Mouse (Mus musculus): ENCODE measurements around the gene Foxo3.

Gene Foxo3

DNA sequence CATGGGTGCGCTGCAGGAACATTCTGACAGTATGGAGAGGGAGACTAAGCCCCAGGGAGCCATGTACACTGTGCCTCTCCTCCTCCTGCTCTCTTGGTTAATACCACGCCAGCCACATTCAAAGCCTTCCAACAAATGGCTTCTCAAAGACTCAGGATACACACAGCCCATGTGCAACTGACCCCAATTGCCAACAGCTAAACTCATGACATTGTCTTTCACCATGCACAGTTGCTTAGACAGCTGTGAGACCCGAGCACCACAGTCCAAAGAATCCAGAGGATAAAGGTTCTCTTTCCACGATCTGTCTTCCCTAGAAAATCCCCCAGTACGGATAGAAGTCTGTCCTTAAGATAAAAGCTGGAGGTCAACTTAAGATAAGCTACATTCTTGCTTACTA, 27.9 kb downstream of the Foxo3 start:
- no peak for DNase-seq

DNA sequence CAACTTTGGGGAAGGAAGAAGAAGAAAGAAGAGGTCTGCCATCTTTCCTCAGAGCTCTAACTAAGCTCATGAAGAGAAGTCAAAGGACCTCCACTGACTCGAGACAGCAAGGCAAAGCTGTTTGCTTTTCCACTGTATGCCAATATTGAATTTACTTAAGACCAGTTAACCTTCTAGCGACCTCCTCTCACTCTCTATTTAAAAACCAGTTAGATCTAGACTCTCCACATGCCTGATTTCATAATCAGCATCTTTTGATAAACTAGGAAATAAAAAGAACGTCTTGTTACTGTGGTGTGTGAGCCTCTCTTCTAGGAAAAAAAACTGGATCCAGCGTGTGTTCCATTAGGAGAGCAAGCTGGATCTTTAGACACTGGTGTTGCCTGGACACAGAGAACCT, 28.4 kb downstream of the Foxo3 start:
- no peak for DNase-seq

DNA sequence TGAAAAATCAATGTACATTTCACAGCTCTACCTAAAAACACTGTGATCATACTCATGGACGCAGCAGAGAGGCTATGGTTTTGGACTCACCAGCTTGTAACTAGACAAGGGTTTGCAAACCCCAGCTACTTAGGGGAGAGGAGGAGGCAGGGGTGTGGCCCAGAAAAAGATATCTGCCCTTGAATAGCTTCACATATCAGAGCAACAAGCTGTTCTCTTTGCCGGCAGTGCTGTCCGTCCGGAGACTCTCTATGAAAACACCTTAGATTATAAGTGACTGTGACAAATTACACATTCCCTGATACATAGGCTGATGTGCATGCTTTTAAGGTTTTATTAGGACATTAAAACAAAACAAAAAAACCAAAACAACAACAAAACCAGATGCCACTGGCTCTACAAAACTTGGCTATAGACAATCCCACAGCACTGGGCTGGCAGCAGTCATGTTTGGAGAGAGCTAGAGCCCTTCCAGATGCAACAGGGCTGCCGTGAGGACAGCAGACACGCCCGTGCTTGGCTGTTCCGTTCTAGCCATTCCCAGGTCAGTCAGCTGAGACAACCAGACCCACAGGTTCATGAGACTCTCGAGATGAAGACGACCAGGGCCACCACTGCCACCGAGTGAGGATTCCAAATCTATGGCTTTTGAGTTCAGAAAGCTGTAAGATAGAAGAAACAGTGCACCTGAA, 29.3 kb downstream of the Foxo3 start:
- DNase-seq, result no peak

DNA sequence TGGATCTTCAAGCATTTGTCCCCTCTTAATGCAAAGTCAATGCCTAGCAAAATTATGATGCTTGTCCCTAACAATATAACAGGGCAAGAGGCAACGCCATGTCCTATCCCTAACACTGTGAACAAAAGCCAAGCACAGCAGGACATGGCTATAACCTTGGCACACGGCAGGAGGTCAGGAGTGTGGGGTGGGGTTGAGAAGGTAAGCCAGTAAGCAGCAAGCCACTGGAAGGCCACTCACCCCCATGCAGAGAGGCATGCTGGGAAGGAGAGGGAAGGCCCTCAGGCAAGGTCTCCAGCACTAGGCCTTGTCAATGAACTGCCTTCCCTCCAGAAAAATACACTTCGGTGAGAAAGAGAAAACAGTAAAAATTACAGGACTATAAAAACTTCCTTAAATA, 30.1 kb downstream of the Foxo3 start:
- DNase-seq, result peak in 1 of 2 experiments; percentile 56

DNA sequence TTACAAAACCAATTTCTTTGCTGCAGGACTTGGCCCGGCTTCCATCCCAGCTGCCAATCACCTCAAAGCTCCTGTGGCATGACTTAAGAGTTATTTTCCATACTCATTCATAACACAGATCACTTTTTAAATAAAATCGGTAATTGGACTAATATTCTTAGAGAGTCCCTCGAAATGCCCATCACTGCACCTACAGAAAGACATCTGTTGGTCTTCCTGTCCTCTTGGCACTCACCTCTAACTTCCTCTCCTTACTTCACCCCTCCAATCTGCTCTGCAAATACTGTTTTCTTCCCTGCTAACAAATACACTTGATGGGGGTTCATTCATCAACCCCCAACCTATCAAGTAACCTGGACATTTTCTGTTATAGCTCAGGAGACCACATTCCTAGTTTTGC, 30.9 kb downstream of the Foxo3 start:
- no peak for DNase-seq

DNA sequence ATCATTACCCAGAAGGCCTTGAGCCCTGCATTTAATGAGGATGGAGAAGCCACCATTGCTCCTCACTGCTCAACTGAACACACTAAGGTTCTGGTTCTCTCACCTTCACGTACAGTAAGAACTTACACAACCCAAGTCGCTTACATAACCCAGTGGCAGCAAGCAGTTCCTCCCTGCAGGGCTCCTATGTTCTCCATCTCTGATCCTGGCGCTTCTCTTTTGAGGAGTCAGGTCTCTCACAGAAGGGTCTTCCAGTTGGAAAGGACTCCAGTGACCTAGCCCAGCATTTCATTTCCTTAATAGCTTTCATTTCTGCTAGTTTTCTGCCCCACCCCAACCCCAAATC, 31.3 kb downstream of the Foxo3 start:
- peak in 1 of 2 experiments; percentile 52 for DNase-seq

DNA sequence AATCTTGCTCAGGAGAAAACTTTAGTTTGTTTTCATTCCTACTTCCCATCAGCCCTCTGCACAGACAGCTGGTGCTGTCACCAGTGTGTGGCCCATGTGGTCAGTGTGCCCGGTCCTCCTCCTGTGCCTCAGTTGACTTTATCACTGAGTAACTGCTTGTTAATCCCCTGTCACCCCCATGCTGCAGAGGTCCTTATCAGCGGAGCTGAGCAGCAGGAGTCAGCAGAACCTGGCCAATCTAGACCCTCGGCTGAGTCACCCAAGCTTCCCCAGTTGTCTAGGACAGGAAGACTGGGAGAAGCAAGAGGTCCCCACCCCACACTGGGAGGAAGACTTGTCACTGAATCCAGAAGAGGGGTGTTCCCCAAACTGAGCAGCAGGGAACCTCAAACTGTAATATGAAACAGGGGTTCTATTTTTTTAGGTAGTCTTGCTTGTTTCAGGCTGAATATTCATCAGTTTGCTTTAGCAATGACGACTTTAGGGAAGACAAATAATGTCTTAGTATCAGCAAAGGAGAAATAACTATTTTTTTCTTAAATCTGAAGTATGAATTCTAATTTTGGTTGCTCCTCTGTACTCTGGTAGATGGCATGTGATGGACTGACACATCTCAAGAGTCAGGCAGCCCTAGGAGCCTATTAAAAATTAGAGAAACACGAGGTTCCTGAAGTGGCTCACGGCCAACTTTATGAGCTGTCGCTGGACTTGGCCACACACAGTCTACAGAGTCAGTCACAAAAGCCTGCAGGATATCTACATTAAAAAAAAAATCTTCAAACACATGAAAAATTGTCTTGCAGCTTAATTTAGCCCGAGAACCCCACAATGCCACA, 31.9 kb downstream of the Foxo3 start:
- peak; percentile 58 to 77 for DNase-seq

DNA sequence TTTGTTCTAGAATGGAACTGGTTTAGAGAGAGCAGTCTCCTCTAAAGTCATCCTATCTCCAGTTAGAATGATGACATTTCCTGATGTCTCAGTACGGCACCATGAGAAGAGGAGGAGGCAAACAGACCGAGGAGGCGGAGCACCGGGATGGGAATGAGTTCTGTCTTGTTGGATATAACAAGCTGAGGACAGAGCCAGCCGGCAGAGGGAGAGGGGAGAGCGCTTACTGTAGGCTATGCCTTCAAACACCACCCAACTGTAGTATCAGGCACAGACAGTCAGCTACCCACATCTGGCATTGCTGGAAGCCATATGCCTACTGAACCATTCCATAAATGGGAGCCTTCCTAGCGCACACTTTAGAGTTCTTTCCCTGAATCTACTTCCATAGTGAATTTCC, 32.6 kb downstream of the Foxo3 start:
- DNase-seq, result no peak

DNA sequence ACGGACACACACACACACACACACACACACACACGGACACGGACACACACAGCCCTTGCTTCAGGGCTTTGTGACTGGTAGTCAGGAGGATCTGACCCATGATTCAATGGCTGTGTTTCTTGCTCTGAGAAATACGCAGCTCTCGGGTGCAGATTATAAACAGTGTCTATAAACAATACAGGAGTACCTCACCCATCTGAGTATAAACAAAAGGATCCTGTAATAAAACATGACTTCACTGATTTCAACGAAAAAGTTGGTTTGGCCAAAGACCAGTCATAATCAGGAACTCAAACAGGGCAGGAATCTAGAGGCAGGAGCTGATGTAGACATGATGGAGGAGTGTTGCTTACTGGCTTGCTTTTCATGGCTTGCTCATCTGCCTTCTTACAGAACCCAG, 34.1 kb downstream of the Foxo3 start:
- DNase-seq, result no peak

DNA sequence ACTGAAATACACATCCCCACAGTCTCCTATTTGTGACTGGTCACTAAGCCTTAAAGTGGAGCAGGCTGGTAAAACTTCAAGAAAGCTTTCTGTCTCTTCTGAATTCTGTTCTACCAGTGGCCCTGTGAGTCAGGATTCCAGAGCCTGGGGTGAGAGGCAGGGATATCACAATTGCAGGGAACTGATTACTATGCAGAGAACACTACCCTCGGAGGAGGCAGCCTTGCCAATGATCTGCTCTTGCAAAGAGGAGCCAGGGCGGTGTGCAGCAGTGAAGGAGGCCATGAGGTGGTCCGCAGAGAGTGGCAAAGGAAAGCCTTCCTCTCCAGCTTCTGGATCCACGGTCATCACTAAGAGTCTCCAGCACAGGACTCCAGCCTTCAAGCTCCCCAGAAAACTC, 34.8 kb downstream of the Foxo3 start:
- no peak for DNase-seq

DNA sequence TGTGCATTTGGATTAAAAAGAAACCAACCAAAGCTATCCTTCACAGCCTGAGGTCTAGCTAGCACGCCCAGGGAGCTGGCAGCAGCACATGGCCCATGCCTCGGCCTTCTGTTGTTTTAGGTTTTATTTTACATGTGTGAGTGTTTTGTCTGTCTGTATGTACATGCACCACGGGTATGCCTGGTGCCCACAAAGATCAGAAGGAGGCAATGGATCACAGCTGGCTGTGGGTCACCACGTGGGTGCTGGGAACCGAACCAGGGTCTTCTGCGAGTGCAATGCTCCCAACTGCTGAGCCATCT, 36.8 kb downstream of the Foxo3 start:
- peak; percentile 68 to 69 for DNase-seq

DNA sequence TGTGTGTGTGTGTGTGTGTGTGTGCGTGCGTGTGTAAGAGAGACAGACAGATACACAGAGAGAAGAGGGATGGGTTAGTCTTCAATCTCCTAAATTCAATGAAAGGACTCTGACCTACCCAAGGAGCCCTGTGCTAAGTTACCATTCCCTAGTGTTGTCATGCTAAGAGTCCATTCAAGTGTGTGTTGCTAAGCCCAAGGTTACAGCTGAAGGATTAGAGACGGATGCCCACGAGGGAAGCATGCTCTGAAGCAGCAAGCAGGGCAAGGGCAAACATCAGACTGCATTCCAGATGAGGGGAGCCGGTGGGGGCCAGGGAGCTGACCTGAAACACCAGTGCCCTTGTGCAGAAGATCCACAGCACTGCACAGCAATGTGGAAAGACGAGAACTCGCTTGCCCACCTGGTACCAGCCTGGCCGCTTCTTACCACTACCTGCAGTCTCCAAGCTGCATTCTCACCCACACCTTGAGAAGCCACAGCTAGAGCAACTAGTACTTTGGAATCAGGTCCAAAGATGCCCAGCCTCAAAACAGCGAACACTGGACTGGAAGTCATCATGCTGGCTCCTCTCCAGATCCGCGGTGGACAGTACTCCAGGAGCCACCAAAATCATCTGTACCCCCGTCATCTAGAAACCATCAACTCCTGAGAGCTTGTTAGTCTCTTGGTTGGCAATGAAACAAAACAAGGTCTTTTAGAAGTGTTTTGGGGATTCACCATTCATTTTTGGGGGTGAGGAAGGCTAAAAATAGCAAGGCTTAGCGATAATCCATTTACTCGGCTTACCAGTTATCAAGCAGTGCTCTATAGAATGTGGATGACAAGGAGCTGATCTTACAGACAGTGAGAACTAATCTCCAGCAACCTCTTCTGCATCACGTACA, 37.4 kb downstream of the Foxo3 start:
- DNase-seq, result peak; percentile 71 to 82

DNA sequence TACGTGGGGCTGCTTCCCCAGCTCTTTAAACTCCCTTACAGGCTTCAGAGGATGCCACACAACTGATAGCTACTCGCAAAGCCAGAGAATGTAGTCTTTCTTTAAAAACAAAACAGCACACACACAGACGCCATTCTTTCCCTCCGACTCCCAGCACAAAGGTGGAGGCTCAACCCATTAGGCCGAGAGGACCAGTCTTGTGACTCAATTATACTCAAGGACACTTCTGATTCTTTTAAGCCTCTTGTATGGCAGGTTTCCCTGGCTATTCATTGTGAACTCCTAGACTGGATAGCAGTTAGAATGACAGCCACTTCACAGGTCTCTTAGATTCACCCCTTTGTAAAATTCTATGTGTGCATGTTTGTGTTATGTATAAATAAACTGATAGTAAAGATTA, 38.3 kb downstream of the Foxo3 start:
- DNase-seq, result no peak

DNA sequence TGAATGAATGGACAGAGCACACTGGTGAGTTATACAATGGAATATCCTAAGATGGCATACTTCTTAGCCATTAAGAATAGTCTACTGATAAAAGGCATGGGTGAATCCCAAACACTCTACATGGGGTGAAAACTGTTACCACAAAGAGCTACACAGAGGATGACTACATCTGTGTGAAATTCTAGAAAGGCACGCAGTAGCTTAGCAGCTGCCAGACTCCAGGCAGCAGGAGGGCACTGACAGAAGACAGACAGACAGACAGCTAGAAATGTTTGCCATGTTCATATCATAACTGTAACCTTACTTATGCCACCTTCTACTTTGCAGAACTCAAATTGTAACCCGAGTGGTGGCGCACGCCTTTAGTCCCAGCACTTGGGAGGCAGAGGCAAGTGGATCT, 39.0 kb downstream of the Foxo3 start:
- DNase-seq, result no peak

DNA sequence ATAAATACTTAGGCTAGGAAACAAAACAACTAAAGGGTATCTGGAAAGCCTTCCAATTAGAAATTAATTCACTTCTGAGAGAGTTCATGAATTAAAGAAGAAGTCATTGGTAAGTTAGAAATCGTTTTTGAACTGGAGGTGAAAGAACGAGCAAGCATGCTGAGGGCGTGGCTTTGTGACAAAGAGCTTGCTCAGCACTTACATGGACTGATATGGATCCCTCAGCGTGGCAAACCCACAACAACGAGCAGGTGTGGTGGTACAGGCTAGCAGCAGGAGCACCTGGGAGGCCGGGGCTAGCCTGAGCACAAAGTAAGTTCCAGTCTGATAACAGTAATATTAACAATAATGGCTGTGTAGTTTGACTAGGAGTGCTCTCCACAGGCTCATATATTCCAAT, 41.2 kb downstream of the Foxo3 start:
- DNase-seq, result no peak

DNA sequence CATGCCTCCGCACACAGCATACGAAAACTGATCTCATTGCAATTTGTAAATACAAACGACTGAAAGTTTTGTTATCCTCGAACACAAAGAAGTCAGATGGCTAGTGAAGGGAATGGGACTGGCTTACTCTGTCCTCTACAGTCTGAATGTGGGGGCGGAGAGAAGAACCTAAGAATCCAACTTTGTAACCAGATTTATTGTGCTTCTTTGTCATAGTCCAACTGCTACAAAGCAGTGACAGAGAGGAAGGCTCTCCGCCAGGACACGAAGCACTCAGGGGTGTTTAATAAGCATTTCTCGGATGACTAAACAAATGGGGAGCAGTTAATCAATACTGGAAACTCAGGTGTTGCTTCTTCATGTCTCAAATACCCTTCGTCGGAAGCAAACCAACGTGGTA, 43.6 kb downstream of the Foxo3 start:
- DNase-seq, result no peak

DNA sequence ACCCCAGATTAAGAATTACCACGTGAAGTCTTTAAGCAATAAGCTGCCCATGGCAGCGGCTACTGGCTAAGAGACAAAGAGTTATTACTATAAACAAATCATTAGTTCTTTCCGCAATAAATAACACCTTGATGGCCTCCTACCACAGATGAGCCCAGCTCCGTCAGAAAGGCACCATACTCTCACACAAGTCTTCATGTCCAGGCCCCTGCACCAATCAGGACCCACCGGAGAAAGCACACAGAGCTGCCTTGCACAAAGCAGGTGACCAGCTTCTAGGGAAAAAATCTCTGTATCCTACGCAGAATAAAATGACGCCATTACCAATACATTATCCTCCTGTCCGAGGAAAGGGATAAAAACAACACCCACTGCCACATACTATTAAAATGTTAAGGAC, 44.7 kb downstream of the Foxo3 start:
- no peak for DNase-seq

DNA sequence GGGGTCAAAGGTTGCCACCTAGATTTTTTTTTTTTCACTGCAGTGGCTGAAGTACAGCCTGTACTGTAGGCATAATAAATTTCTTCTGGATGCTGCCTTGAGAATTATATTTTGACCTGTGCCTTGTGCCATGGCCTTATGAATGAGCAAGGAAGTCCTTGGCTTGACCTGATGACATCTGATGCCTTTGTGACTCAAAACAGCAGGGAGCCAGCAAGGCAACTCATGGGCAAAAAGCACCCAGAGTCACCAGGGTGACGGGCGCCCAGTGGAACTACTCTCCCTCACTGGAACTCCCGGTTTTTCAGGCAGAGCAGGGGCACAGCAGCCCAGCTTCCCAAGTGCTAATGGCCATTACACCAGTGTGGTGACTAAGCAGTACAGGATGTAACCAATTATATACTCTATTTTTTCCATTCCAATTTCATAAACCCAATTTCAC, 45.4 kb downstream of the Foxo3 start:
- DNase-seq, result no peak

DNA sequence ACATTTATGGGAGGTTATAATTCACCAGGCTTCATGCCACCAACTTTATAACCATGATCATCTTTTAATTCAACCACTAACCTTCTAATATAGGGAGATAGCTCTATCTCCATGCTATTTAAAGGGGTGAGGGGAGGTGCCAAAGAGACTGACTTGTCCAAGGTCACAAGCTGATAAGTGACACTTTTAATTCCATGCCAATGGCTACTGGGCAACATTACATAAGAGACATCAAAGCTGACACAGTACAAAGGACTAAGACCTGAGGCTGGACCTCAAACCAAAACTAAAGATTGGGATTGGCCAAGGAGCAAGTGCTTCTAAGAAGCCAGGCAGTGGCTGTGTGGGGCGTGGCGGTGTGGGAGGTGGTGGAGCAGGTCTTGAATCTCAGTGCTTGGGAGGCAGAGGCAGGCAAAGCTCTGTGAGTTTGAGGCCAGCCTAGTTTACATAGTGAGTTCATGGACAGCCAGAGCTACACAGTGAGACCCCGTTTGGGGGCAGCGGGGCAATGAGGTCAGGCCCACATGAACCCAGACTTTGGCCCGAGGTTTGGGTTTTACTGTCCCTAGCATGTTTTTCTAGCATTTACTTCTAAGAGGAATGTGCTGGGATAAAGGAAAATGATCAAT, 46.0 kb downstream of the Foxo3 start:
- no peak for DNase-seq

DNA sequence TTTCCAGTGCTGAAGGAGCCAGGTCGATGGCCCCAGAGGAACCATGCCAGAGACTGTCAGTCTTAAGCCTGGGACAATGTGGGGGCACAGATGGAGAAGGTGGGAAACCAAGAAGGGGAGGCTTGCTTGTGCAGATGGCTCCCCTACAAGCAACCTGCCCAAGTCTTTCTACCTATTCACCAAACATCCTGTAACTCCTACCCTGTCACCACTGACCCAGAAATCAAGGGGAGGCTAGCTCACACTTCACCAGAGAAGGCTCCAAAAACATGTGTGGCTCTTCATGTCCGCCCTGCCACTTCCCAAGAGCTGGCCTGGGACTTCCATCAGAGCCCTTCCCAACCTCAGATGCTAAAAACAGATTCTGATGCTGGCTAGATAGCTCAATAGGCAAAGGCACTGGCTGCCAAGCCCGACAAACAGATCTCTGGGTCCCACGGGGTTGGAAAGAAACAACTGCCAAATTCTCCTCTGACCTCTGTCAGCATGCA, 48.8 kb downstream of the Foxo3 start:
- DNase-seq, result peak; percentile 68 to 75

DNA sequence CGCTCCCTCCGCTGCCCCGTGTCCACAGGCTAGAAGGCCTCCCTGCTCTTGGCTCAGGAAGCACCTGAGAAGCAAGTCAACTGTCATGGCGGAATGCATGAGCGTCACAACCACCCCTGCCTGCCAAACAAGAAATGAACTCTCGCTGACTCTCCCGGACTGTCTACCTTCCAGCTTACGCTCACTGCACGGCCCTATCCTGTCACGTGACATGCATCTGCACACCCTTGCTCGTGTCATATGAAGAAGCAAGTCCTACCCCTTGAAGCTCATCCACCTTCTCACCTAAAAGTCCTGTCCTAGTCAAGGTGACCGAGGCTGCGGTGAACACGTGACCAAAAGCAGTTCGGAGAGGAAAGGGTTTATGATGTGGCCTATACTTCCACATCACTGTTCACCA, 50.4 kb downstream of the Foxo3 start:
- no peak for DNase-seq

DNA sequence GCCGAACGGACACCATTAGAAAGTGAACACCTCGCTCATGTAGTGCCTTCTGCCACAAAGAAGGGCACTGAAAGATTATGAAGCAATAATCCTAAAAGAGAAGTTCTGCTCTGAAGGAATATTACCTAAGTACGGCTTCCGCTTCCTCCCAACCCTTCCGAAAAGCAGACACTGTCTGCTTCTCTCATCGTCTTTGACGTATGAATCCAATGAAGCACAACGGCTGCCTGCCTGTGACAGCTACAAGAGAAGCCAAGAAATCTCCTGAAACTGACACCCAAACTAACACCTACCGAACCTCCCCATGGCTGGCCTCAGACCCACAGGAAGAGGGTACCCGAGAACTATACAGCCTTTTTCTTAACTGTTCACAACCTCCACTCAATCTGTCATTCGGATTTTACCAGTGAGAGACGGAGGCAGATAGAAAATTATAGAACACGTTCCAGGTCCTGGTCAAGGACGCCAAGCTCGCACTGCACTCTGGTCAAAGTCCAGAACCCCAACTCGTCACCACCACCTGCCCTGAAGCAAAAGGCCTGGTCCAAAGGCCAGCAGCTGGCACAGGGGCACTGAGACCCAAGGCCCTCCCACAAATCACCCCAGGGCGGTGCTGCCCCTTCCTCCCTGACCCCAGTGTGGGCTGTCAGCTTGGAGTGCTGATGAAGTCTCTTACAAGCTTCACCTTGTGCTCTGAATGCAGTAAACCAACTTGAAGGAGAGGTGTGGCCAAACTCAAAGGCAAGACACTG, 51.2 kb downstream of the Foxo3 start:
- peak in 1 of 2 experiments; percentile 46 for DNase-seq

All from cerebellum, postnatal 25 days (tissue).